Mouse (Mus musculus) hindlimb bud, embryonic 11.5 days (tissue): ENCODE measurements around the gene Abr.

Experiments used
- DNase-seq: peaks from one replicate; pipeline ENCODE4 v3.0.0-alpha.2; 2012; ENCODE audit warnings: low read depth, low spot score; ENCODE audit errors: extremely low spot score

Gene Abr

DNA sequence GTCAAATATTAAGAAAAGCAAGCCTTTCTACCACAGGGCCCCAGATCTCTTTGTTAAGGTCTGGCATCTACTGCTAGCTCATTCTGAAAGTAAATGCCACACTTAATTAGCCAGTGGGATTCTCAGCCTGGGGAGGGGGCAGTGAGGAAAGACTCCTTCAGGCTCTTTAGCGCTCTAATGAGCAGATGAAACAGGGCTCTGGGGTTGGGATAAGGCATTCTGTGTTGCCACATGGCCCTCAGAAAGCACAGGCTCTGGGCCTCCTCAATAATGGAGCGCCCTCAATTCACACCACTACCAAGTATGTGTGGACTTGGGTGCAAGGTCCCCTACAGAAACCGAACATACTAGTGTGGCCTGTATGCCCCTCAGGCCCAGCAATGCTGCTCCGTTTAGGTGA is 237.1 kb downstream of the Abr start:
- no peak for DNase-seq

DNA sequence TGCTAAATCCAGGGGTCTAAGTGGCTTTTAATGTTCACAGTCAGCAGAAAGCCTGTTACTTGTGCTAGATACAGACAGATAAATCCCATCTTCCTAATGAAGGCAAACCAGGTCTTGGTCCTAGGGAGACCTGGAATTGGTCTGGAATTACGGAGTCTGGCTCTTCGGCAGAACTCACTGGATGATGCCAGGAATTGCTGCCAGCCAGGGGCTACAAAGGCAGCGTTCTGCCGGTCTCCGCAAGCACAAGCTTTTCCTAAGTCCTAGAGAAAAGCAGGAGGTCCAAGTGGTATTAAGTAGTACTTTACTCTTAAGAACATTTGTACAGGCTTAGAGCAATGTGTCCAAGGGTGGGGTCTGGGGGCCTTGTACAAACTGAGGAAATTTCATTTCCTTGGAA is 237.8 kb downstream of the Abr start:
- no peak for DNase-seq

DNA sequence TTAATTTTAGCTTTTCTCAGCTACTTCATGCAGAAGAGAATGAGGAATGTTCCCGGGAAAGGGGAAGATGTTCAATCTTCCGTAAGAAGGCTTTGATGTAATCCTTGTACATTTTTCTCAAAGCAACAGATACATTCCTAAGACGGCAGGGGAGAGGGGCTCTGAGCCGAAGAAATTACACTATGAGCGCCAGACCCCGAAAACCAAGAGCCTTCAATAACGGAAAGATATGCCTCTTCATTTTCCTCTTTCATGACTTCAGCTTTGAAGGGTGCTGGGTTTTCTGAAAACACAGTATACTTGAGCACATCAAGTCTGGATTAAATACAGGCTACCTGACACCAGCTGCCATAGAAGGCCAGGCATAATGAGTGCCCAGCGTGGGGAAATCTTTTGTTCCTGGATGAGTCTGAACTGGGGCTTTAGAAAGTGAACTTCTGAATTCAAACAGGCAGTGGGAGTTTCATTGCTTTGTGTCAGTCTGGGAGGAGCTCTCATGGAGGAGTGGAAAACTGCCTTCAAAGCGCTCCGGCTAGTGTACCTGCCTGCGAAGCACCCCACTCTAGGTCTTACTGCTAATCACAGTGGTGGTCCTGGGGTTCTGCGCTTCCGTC is 239.3 kb downstream of the Abr start:
- no peak for DNase-seq

DNA sequence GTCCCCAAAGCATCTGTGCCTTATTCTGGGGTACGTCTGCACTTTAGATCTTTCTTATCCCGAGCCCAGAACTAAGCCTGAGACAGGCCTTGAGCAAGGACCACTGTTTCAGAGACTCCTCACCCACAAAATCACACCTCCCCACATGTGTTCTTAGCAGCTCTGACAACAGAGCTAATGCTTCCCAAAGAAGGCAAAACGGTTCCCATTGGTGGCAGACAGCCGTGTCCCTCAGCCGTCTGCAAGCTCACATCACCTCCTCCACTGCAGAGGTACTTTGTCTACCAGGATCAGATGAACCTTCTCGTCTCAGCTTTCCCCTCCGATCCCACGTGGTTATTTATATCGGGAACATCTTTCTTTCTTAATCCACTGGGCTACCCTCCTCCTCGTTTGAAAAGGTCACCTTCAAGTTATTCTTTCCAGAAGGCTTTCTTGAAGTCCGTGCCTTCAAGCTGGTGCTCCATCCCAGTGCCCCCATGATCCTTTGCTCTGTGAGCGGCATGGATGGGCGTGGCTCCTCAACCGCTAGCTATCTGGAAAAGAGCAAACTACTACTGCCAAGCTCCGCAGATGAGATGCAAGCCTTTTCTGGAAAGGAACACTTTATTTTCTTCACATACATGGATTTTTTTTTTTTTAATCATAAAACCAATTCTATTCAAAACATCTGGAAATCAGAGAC is 240.8 kb downstream of the Abr start:
- DNase-seq = no peak

DNA sequence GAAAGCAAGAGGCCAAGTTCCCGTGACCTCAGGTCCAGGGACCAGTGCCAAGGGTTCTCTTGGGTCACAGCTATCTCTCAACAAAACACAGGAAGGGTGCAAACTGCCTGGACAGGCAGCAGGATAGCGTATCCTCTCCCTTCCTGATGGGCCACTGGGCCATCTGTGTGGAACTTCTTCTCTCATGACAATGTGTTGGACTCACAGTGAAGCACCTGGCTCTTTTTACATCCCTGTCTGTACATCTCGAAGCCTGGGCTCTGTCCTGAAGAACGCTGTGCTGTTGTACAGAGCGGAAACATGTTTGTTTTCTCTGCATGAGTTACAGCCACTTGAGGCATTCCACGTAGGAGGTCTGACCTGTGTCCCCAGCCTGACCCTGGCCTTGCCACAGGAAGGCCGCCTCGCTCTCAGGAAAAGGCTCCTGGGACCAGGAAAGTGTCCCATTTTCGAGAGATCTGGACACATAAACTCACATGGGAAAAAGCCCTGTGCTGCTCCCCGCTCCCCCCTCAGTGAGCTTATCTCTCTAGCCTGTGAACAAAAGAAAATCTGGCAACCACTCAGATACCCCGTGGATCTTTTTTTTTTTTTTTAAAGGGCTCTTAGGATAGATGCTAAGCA is 242.1 kb downstream of the Abr start:
- DNase-seq = no peak

DNA sequence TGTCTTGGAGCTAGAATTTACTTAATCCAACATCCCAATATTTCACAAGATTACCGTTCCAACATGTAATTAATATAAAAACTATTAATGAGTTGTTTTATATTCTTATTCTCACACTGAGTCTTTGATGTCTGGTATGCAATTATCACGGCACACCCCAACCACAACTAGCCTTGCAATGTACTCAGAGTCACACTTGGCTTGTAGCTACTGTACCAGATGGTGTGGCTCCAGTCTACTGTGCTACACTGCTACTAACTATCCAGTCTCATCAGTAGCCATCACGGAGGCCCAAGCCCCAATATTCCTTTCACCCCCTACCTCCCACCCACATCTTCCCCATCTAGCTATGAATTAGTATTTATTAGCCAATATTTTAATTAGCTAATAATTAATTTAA is 245.7 kb downstream of the Abr start:
- no peak for DNase-seq

DNA sequence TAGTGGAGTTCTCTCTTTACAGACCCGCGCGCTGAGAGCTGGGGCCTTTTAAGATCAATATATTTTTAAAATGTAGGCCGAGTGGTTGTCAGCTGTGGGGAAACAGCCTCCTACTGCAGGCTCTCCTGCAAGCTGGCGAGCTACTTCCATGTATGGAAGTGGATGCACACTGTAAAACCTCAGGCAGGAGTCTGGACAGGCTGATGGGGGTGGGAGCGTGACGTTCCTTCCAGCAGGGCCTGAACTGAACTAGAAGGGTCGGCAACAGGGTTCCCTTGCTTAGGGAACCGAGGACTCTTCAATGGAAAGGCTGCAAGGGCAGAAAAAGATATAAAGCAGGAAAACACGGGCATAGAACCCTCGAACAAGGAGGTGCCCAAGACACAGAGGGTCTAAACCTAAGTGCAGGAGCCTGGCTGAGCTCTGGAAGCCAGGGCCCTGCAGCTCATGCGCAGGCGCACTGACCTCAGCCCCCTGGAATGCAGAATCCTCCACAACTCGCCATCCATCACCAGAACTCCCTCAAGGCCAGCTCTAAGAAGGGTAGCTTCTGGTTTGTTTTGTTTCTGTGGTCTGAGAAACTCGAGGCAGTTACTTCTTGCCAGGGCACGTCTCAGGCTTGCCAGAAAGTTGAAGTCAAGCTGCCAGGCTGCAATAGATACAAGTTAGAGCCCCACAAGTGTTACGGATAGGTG is 247.5 kb downstream of the Abr start:
- no peak for DNase-seq

DNA sequence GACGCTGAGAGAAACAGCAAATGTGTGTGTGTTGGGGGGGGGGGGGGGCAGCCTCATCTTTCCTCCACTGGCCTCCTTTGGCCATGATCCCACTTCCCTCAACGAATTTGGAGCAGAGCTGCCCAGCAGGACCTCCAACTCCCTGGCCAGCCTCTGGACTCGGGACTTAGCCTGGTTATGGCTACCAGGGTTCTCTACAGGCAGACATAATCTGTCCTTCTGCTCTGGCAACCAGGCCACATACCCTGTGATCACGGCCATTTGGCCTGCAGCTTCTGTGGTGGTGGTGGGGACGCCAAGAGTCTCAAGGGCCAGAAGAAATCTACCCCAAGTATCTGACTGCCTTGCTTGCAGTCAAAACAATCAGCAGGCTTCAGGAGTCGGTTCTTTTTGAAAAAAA is 249.6 kb downstream of the Abr start:
- DNase-seq = no peak

DNA sequence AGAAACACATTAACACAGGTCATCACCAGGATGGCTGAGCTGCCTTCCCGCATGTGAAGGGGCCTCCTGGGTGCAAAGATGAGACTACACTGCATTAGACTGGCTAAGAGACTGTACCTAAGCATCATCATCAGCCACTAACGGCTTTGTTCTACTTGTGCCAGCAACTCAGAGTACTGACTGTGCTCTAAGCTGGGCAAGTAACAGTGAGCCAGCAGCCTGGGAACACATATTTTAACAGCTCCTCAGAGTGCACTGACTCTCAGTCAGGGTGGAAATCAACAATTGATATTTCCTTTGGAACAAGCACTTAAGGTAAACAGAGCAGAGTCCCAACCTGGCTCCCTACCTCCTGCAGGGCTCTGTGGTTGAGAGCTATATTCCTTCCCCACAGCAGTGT is 250.0 kb downstream of the Abr start:
- no peak for DNase-seq

DNA sequence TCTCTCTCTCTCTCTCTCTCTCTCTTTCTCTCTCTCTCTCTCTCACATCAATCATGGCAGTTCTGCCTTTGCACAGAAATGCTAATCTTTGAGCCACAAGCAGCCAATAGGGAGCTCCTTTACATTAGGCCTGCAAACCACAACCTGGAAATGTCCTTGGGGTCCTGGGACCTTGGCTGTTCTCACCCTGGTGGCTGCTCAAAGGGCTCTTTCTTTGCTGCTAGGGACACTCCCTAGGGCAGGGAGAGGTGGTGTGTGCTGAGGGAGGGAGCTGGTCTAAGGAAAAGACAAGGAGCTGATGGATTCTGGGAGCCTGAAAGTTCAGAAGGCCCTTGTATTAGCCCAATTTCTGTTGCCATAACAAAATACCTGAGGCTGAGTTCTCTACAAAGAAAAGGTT is 251.6 kb downstream of the Abr start:
- no peak for DNase-seq
